Mouse (Mus musculus) frontal cortex, postnatal 36 days (tissue): ENCODE measurements around the gene Fam162a.
"Not testable (repeated sequence)": the region's sequence is repeated elsewhere in the genome, so short reads cannot be mapped to it uniquely, and the experiment has no call there.

ENCODE experiments used
- DNase-seq, 2 experiments: peaks; one replicate each; pipeline ENCODE4 v3.0.0; 2022; ENCODE audit warnings: low spot score in 2 of 2

Fam162a gene

GRCm38 (mm10) chr16:36071450-36072379, at the start of gene Fam162a, which contains the start of gene Ccdc58:
TSS of gene Fam162a (minus strand) at chr16:36071594.
TSS of gene Ccdc58 (plus strand) at chr16:36071685.
- peak; percentile 92 to 93 for DNase-seq

GRCm38 (mm10) chr16:36115751-36116150, 44.4 kb upstream of the Fam162a start:
- DNase-seq, result not testable (repeated sequence)

- DNase-seq, result not testable (repeated sequence)
Observed at GRCm38 (mm10) chr16:36111486-36111885, 40.1 kb upstream of the Fam162a start.

GRCm38 (mm10) chr16:36102211-36102610, 30.8 kb upstream of the Fam162a start:
- no peak for DNase-seq

- no peak for DNase-seq
Observed at GRCm38 (mm10) chr16:36101526-36101925, 30.1 kb upstream of the Fam162a start.

GRCm38 (mm10) chr16:36097813-36098499, 26.6 kb upstream of the Fam162a start:
- DNase-seq, result not testable (repeated sequence)

- DNase-seq, result no peak
Observed at GRCm38 (mm10) chr16:36094079-36094478, 22.7 kb upstream of the Fam162a start.

- DNase-seq, result no peak
Observed at GRCm38 (mm10) chr16:36090785-36091509, 19.6 kb upstream of the Fam162a start.

GRCm38 (mm10) chr16:36089850-36090616, 18.6 kb upstream of the Fam162a start:
- no peak for DNase-seq

- no peak for DNase-seq
Observed at GRCm38 (mm10) chr16:36089065-36089464, 17.7 kb upstream of the Fam162a start.

- DNase-seq, result no peak
Observed at GRCm38 (mm10) chr16:36087846-36088245, 16.5 kb upstream of the Fam162a start.

- no peak for DNase-seq
Observed at GRCm38 (mm10) chr16:36079916-36080315, 8.5 kb upstream of the Fam162a start.

GRCm38 (mm10) chr16:36074772-36075171, 3.4 kb upstream of the Fam162a start:
- DNase-seq, result no peak

GRCm38 (mm10) chr16:36072410-36073011, 1.1 kb upstream of the Fam162a start:
- no peak for DNase-seq

GRCm38 (mm10) chr16:36071071-36071449, 334 bp downstream of the Fam162a start:
- DNase-seq, result peak in 1 of 2 experiments; percentile 13

- no peak for DNase-seq
Observed at GRCm38 (mm10) chr16:36069819-36070575, 1.4 kb downstream of the Fam162a start.

GRCm38 (mm10) chr16:36068356-36068755, 3.0 kb downstream of the Fam162a start:
- no peak for DNase-seq

GRCm38 (mm10) chr16:36067694-36068093, 3.7 kb downstream of the Fam162a start:
- no peak for DNase-seq

GRCm38 (mm10) chr16:36064904-36065303, 6.5 kb downstream of the Fam162a start:
- no peak for DNase-seq

GRCm38 (mm10) chr16:36063315-36063714, 8.1 kb downstream of the Fam162a start:
- DNase-seq, result no peak
